Mouse (Mus musculus) heart, adult 2 months (tissue): Measurements from ENCODE around the gene Arrb2.

ENCODE experiments used
- EP300 ChIP-seq: fragments of 200-500 bp; IDR thresholded peaks from 2 replicates; pipeline ENCODE4 v1.6.1; 2011; ENCODE audit warnings: low read depth, low read length, control low read depth; ENCODE audit not compliant: insufficient read depth
- POLR2A ChIP-seq: fragments of 200-500 bp; IDR thresholded peaks from 2 replicates; pipeline ENCODE4 v1.6.1; 2011; ENCODE audit warnings: mild to moderate bottlenecking, low read depth, low read length, control low read depth; ENCODE audit not compliant: insufficient read depth

GRCm38 (mm10) chr11:70419486-70419885 is 12.9 kb upstream of the Arrb2 start:
- TF ChIP-seq POLR2A (no peak), EP300 (no peak)
